Mouse (Mus musculus) MEL (cell line): Measurements from ENCODE around the gene Mrrf. TPM values are rescaled to one million over a fixed set of nuclear protein-coding genes. Genes with fewer than 3 reads are reported as not detected.

Source experiments
- DNase-seq: peaks from one replicate; pipeline ENCODE4 v3.0.0; 2011; ENCODE audit warnings: low read depth, low spot score
- H3K27ac ChIP-seq: 2 replicates; pipeline ENCODE4 v1.5.1; 2012; ENCODE audit warnings: low read depth, mild to moderate bottlenecking, control low read depth, low read length, moderate library complexity; ENCODE audit not compliant: control insufficient read depth
- H3K27me3 ChIP-seq, 2 experiments: fragments of 150-350 bp in 1 of 2; sonication (generic) in 1 of 2; 2 replicates each; pipeline ENCODE4 v1.6.1; 2012; ENCODE audit warnings: low read length in 2 of 2, mild to moderate bottlenecking in 2 of 2, improper control_type of control experiment in 1 of 2, moderate library complexity in 1 of 2; ENCODE audit not compliant: insufficient read depth in 2 of 2, control insufficient read depth in 1 of 2
- H3K36me3 ChIP-seq, 2 experiments: 2 replicates each; pipeline ENCODE4 v1.6.1; 2012 to 2014; ENCODE audit warnings: low read length in 2 of 2, improper control_type of control experiment in 1 of 2, inconsistent platforms in 1 of 2, mild to moderate bottlenecking in 1 of 2; ENCODE audit not compliant: insufficient read depth in 2 of 2, control insufficient read depth in 1 of 2
- H3K4me1 ChIP-seq, 2 experiments: fragments of 150-350 bp in 1 of 2; sonication (generic) in 1 of 2; 2 replicates each; pipeline ENCODE4 v1.6.1; 2012; ENCODE audit warnings: low read length in 2 of 2, improper control_type of control experiment in 1 of 2, mild to moderate bottlenecking in 1 of 2; ENCODE audit not compliant: insufficient read depth in 2 of 2, control insufficient read depth in 1 of 2
- H3K4me3 ChIP-seq, 2 experiments: fragments of 150-350 bp in 1 of 2; sonication (generic) in 1 of 2; 2 replicates each; pipeline ENCODE4 v1.5.1; 2012; ENCODE audit warnings: low read depth in 2 of 2, low read length in 2 of 2, mild to moderate bottlenecking in 2 of 2, moderate library complexity in 2 of 2, control low read depth in 1 of 2, improper control_type of control experiment in 1 of 2; ENCODE audit not compliant: control insufficient read depth in 1 of 2, insufficient read depth in 1 of 2
- H3K79me2 ChIP-seq: 2 replicates; pipeline ENCODE4 v1.6.1; 2012; ENCODE audit warnings: mild to moderate bottlenecking, low read length, moderate library complexity; ENCODE audit not compliant: control insufficient read depth, poor library complexity, insufficient read depth
- H3K9ac ChIP-seq: 2 replicates; pipeline ENCODE4 v1.6.1; 2012; ENCODE audit warnings: low read depth, mild to moderate bottlenecking, control low read depth, low read length, moderate library complexity; ENCODE audit not compliant: control insufficient read depth, poor library complexity, severe bottlenecking
- H3K9me3 ChIP-seq: fragments of 150-350 bp; sonication (generic); replicated peaks from 2 replicates; pipeline ENCODE4 v1.6.1; 2012; ENCODE audit warnings: mild to moderate bottlenecking, low read length, improper control_type of control experiment, moderate library complexity; ENCODE audit not compliant: insufficient read depth
- BHLHE40 ChIP-seq: IDR thresholded peaks from 2 replicates; pipeline ENCODE4 v1.6.1; 2012; ENCODE audit warnings: low read depth, mild to moderate bottlenecking, inconsistent platforms, low read length, improper control_type of control experiment, borderline replicate concordance
- CHD1 ChIP-seq: IDR thresholded peaks from 2 replicates; pipeline ENCODE4 v1.6.1; 2012; ENCODE audit warnings: low read depth, mild to moderate bottlenecking, inconsistent platforms, low read length, improper control_type of control experiment
- CHD2 ChIP-seq: IDR thresholded peaks from 2 replicates; pipeline ENCODE4 v1.6.1; 2011; ENCODE audit warnings: low read length, improper control_type of control experiment
- E2F4 ChIP-seq: IDR thresholded peaks from 2 replicates; pipeline ENCODE4 v1.6.1; 2011; ENCODE audit warnings: low read depth, low read length, improper control_type of control experiment, borderline replicate concordance
- ELF1 ChIP-seq: IDR thresholded peaks from 2 replicates; pipeline ENCODE4 v1.6.1; 2014; ENCODE audit warnings: low read depth, mild to moderate bottlenecking, inconsistent platforms, low read length, improper control_type of control experiment, moderate library complexity
- HCFC1 ChIP-seq: IDR thresholded peaks from 2 replicates; pipeline ENCODE4 v1.6.1; 2012; ENCODE audit warnings: low read depth, mild to moderate bottlenecking, inconsistent platforms, low read length, improper control_type of control experiment, moderate library complexity
- JUND ChIP-seq: IDR thresholded peaks from 2 replicates; pipeline ENCODE4 v1.6.1; 2011; ENCODE audit warnings: low read depth, mild to moderate bottlenecking, improper control_type of control experiment, low read length
- MEF2A ChIP-seq: IDR thresholded peaks from 2 replicates; pipeline ENCODE4 v1.6.1; 2014; ENCODE audit warnings: low read depth, mild to moderate bottlenecking, inconsistent platforms, low read length, improper control_type of control experiment; ENCODE audit not compliant: poor library complexity, insufficient replicate concordance, severe bottlenecking; ENCODE audit errors: extremely low read depth
- MYB ChIP-seq: IDR thresholded peaks from 2 replicates; pipeline ENCODE4 v1.6.1; 2011; ENCODE audit warnings: mild to moderate bottlenecking, low read depth, low read length, improper control_type of control experiment
- MYC ChIP-seq: IDR thresholded peaks from 2 replicates; pipeline ENCODE4 v1.6.1; 2011; ENCODE audit warnings: low read depth, mild to moderate bottlenecking, low read length, improper control_type of control experiment, moderate library complexity
- RAD21 ChIP-seq: IDR thresholded peaks from 2 replicates; pipeline ENCODE4 v1.6.1; 2011; ENCODE audit warnings: mild to moderate bottlenecking, low read depth, low read length, improper control_type of control experiment
- RCOR1 ChIP-seq: IDR thresholded peaks from 2 replicates; pipeline ENCODE4 v1.6.1; 2012; ENCODE audit warnings: low read depth, mild to moderate bottlenecking, inconsistent platforms, low read length, improper control_type of control experiment
- SIN3A ChIP-seq: IDR thresholded peaks from 2 replicates; pipeline ENCODE4 v1.6.1; 2012; ENCODE audit warnings: low read length, improper control_type of control experiment, inconsistent platforms
- SMC3 ChIP-seq: IDR thresholded peaks from 2 replicates; pipeline ENCODE4 v1.6.1; 2011; ENCODE audit warnings: low read depth, low read length, improper control_type of control experiment
- TAL1 ChIP-seq: IDR thresholded peaks from 2 replicates; pipeline ENCODE4 v1.6.1; 2012; ENCODE audit warnings: mild to moderate bottlenecking, inconsistent platforms, low read length, moderate library complexity, mixed read lengths
- TCF12 ChIP-seq: IDR thresholded peaks from 2 replicates; pipeline ENCODE4 v1.6.1; 2014; ENCODE audit warnings: low read depth, mild to moderate bottlenecking, inconsistent platforms, low read length, improper control_type of control experiment, moderate library complexity
- USF1 ChIP-seq: IDR thresholded peaks from 2 replicates; pipeline ENCODE4 v1.6.1; 2014; ENCODE audit warnings: low read depth, mild to moderate bottlenecking, inconsistent platforms, low read length, improper control_type of control experiment, moderate library complexity
- ZKSCAN1 ChIP-seq: IDR thresholded peaks from 2 replicates; pipeline ENCODE4 v1.6.1; 2012; ENCODE audit warnings: low read depth, mild to moderate bottlenecking, inconsistent platforms, low read length, improper control_type of control experiment, moderate library complexity
- ZMIZ1 ChIP-seq: IDR thresholded peaks from 2 replicates; pipeline ENCODE4 v1.6.1; 2012; ENCODE audit warnings: low read depth, mild to moderate bottlenecking, inconsistent platforms, low read length, improper control_type of control experiment, moderate library complexity
- ZNF384 ChIP-seq: IDR thresholded peaks from 2 replicates; pipeline ENCODE4 v1.6.1; 2012; ENCODE audit warnings: low read depth, mild to moderate bottlenecking, inconsistent platforms, low read length, improper control_type of control experiment
- polyA plus RNA-seq, 2 experiments: library from polyadenylated mRNA; stranded (reverse) in 1 of 2; unstranded in 1 of 2; fragments of >175 nt in 1 of 2; fragments of >200 nt in 1 of 2; gene quantifications; 2 replicates each; pipeline versions ENCODE4 v1.2.1 to v1.2.4; 2012; ENCODE audit warnings: low replicate concordance in 2 of 2, low read depth in 1 of 2; ENCODE audit not compliant: insufficient read length in 2 of 2, insufficient read depth in 1 of 2, missing spikeins in 1 of 2
- total RNA-seq: library from RNA; depleted of rRNA; stranded (reverse); fragments of 300-350 nt; gene quantifications from 2 replicates; pipeline ENCODE4 v1.2.3, GENCODE M21; 2012

The Mrrf gene
- total and polyA plus RNA-seq, 3 experiments: 28.0 to 31.2 TPM; not detected in 1

DNA sequence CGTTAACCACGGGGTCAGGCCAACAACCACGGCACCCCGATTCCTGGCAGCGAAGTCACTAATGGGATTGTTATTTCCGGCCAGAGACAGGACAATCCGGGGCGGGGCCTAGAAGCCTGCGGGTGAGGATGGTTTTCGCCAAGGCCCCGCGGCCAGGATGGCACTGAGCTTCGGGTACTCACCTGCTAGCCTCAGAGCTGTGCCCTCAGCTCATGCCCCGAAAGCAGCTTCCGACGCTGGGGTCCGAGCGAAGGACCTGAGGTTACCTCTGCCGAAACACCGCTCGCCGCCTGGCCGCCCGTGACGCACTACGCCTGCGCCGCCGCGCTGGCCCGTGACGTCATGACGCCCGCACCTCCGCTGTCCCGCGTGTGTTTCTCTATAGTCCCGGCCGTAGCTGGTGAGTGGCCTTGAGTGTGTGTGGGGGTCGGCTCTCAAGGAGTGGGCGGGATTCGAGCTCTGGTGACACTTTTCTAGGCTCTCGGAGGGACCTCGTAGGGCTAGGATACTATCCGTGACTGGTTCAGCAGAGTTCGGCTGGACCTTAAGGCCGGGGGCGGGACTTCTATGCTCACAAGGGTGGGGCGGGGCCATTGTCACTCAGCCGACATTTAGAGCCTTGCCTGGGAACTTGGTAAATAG is at the start of gene Mrrf, which contains the start of gene Rbm18 (continued):
- TF ChIP-seq CHD1 (no peak), MYC (0 out of 2 replicates have a peak, but pooled peaks have one; percentile 68), MEF2A (no peak)

DNA sequence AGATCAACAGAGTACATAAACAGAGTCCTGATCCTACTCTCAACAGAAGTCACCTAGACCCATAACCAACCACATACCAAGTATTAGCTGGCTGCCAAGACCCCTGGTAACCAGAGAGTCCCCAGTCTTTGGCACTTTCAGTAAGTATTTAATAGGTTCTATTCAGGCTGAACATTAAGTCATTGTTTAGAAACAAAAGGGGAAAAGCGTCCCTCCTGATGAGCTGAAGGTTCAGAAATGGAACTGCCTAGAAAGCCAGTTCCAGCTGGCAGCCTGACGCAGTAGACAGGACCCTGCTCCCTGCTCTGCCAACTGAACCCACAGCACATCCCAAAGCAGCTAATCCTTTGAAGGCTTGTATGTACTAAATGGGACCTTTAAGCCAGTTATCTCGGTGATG is 47.0 kb upstream of the Mrrf start:
- peaks cover 0 to 12% of the 10 kb centered on the region in 2 experiments; a peak in 2 of 4 replicates for H3K36me3 ChIP-seq
- no peak for DNase-seq
- no peak overlapping the region for H3K4me3 ChIP-seq
- no peak overlapping the region for H3K27ac ChIP-seq
- peaks cover 12 to 25% of the 10 kb centered on the region in 2 experiments for H3K4me1 ChIP-seq
- H3K79me2 ChIP-seq: no peaks in the 10 kb centered on the region
- H3K27me3 ChIP-seq: no peaks in the 10 kb centered on the region
- no peaks in the 10 kb centered on the region for H3K9me3 ChIP-seq
- TF ChIP-seq MEF2A (no peak), SIN3A (no peak), SMC3 (no peak), HCFC1 (no peak), E2F4 (no peak), MYB (no peak), CHD2 (no peak), BHLHE40 (no peak), JUND (no peak), TCF12 (no peak), RCOR1 (no peak), USF1 (no peak), ZMIZ1 (no peak), ELF1 (no peak), ZKSCAN1 (no peak), ZNF384 (no peak), RAD21 (no peak), CHD1 (no peak), TAL1 (no peak)
- no peak overlapping the region for H3K9ac ChIP-seq
